Mouse (Mus musculus) hematopoietic stem cell, adult 5-6 weeks (primary cell): Measurements from ENCODE around the gene Crhr1. TPM values are rescaled to one million over a fixed set of nuclear protein-coding genes. Genes with fewer than 3 reads are reported as not detected.
"Not testable (repeated sequence)": the region's sequence is repeated elsewhere in the genome, so short reads cannot be mapped to it uniquely, and the experiment has no call there.

Experiments used
- ATAC-seq, 2 experiments: fragments of 125-278 bp in 1 of 2; replicated peaks in 1 of 2; 2 replicates each; pipeline ENCODE4 v1.8.0; 2016 to 2017; ENCODE audit warnings: inconsistent platforms in 2 of 2, mild to moderate bottlenecking in 2 of 2, moderate number of reproducible peaks in 2 of 2, low read depth in 1 of 2, moderate TSS enrichment in 1 of 2; ENCODE audit not compliant: low FRiP score in 2 of 2, poor library complexity in 2 of 2, severe bottlenecking in 2 of 2, insufficient read depth in 1 of 2, low TSS enrichment in 1 of 2
- total RNA-seq: library from RNA; stranded (forward); fragments of 172-1452, 232-1000 nt; gene quantifications from 2 replicates; pipeline ENCODE4 v1.2.3, GENCODE M21; 2017

Crhr1 gene
- total RNA-seq, 1 experiment from 2014 or later = not detected

GRCm38 (mm10) chr11:104171281-104171781 is 38.7 kb downstream of the Crhr1 start:
- ATAC-seq = peak; percentile 55; a peak in 2 of 4 replicates

- ATAC-seq = no peak
Measured at GRCm38 (mm10) chr11:104178893-104179292, 46.2 kb downstream of the Crhr1 start.

- no peak for ATAC-seq
Measured at GRCm38 (mm10) chr11:104179804-104180203, 47.1 kb downstream of the Crhr1 start.

GRCm38 (mm10) chr11:104182141-104182540 is 49.5 kb downstream of the Crhr1 start:
- no peak for ATAC-seq

GRCm38 (mm10) chr11:104186135-104186836 is 53.6 kb downstream of the Crhr1 start, which contains the start of gene Sppl2c:
TSS of gene Sppl2c (plus strand) at chr11:104186327.
- ATAC-seq = no peak

GRCm38 (mm10) chr11:104186837-104187150 is 54.1 kb downstream of the Crhr1 start:
- no peak for ATAC-seq

GRCm38 (mm10) chr11:104187766-104188165 is 55.1 kb downstream of the Crhr1 start:
- no peak for ATAC-seq

GRCm38 (mm10) chr11:104190008-104190407 is 57.4 kb downstream of the Crhr1 start:
- ATAC-seq = no peak

- ATAC-seq = no peak
Measured at GRCm38 (mm10) chr11:104195382-104195781, 62.7 kb downstream of the Crhr1 start.

- peak; percentile 46 to 82 for ATAC-seq
Measured at GRCm38 (mm10) chr11:104195791-104196190, 63.1 kb downstream of the Crhr1 start.

- ATAC-seq = peak in 1 of 2 experiments; percentile 32; a peak in 1 of 4 replicates
Measured at GRCm38 (mm10) chr11:104197861-104198260, 65.2 kb downstream of the Crhr1 start.

GRCm38 (mm10) chr11:104203271-104203670 is 70.6 kb downstream of the Crhr1 start:
- no peak for ATAC-seq

- no peak for ATAC-seq
Measured at GRCm38 (mm10) chr11:104206573-104206972, 73.9 kb downstream of the Crhr1 start.

- no peak for ATAC-seq
Measured at GRCm38 (mm10) chr11:104209041-104209440, 76.4 kb downstream of the Crhr1 start.

GRCm38 (mm10) chr11:104211251-104211650 is 78.6 kb downstream of the Crhr1 start:
- no peak for ATAC-seq

GRCm38 (mm10) chr11:104214128-104214527 is 81.5 kb downstream of the Crhr1 start:
- not testable (repeated sequence) for ATAC-seq

GRCm38 (mm10) chr11:104218075-104218474 is 85.4 kb downstream of the Crhr1 start:
- no peak for ATAC-seq

- no peak for ATAC-seq
Measured at GRCm38 (mm10) chr11:104220291-104220690, 87.6 kb downstream of the Crhr1 start.

GRCm38 (mm10) chr11:104221751-104222150 is 89.1 kb downstream of the Crhr1 start:
- ATAC-seq = no peak
